Mouse (Mus musculus): ENCODE results near the gene Heatr4.

The Heatr4 gene

GRCm38 (mm10) chr12:83998341-83999107, 13.9 kb upstream of the Heatr4 start:
- DNase-seq (ENCODE audit: low spot score in 2 of 2): no peak

GRCm38 (mm10) chr12:83997221-83997620, 12.6 kb upstream of the Heatr4 start:
- DNase-seq (ENCODE audit: low spot score in 2 of 2): no peak

- no peak for DNase-seq (ENCODE audit: low spot score in 2 of 2)
Measured at GRCm38 (mm10) chr12:83989378-83989777, 4.7 kb upstream of the Heatr4 start.

- no peak for DNase-seq (ENCODE audit: low spot score in 2 of 2)
Measured at GRCm38 (mm10) chr12:83988483-83988882, 3.8 kb upstream of the Heatr4 start.

DNA sequence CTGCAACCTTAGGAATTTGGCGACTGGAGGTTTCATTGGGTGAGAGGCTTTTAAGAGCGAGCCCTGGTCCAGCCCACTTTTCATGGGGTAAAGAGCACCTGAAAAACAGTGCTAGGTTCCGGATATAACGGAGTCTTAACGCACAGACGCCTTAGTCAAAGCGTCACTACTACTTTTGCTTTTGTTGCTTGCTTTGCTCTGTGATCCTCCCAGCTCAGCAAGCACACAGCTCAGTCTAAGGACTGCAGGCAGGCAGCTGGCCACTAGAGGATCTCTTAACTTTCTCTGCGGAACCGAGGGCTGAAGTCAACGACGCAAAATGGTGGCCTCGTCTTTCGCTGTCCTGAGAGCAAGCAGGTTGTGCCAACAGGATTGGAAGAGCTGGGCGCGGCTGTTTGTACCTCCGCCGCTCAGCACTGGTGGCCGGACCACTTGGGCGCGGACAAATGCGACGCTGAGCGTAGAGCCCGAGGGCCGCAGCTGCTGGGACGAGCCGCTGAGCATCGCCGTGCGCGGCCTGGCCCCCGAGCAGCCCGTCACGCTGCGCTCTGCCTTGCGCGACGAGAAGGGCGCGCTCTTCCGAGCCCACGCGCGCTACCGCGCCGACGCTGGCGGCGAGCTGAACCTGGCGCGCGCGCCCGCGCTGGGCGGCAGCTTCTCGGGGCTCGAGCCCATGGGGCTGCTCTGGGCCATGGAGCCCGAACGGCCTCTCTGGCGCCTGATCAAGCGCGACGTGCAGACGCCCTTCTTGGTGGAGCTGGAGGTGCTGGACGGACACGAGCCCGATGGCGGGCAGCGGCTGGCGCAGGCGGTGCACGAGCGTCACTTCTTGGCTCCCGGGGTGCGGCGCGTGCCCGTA, 3.2 kb upstream of the Heatr4 start, which contains the start of gene Acot2:
Gene Acot2 (plus strand): TSS at position 279 of the 859 bp plus-strand sequence.
- DNase-seq (ENCODE audit: low spot score in 2 of 2): peak; percentile 73 to 85

GRCm38 (mm10) chr12:83987242-83987582, 2.6 kb upstream of the Heatr4 start:
- DNase-seq (ENCODE audit: low spot score in 2 of 2): no peak

DNA sequence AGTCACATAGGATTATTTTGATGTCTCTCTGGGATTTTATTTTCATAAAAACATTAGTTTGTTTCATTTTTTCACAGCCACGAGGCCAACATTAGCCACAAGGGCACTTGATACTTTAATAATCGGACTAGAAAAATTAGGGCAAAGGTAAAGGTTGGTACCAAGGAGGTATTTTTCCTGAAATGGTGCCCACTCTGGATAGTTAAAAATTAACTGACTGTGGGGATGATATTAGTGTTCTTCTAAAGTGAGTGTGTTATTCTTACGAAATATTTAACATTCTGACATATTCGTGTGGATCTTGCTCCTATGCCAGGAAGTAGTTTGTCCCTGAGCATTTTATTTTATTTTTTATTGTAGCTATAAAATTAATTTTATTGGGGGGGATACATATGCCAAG, 3.0 kb downstream of the Heatr4 start:
- no peak for DNase-seq (ENCODE audit: low spot score in 2 of 2)

DNA sequence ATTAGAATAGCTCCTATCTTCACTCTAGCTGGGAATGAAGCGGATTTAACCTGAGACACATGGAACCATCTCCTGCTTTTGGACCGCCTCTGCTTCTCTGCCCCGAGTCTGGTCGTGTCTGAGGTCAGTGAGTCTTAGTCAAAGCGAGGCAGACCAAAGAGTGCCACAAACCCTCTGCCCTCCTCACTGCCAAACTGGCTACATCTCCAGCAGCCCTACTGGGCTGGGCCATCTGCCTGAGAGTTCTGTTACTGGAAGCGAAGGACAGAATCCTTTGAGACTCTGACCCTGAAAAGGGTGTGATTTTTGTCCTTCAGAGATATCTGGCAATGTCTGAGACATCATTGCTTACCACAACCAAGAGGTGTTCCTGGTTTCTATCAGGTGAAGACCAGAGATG, 5.8 kb downstream of the Heatr4 start:
- DNase-seq (ENCODE audit: low spot score in 2 of 2): no peak

DNA sequence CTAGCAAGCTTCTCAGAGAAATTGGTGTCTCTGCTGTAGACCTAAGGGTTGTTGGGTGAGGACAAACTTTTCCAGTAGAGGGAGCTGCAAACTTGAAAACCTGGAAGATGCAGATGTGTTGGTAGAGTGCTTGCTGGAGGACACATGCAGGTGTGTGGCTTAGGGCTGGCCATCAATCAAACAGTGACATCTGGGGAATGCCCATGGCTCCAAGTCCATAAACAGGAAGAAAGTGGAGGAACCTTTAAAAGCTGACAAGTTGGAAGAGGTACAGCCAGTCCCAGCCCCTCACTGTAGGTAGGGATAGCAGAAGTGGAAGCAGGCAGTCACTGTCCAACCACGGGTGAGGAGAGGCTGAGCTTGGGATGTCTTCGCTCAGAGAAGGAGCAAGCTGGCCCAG, 12.5 kb downstream of the Heatr4 start:
- DNase-seq (ENCODE audit: low spot score in 2 of 2): no peak

GRCm38 (mm10) chr12:83965235-83965634, 19.4 kb downstream of the Heatr4 start:
- no peak for DNase-seq (ENCODE audit: low spot score in 2 of 2)

DNA sequence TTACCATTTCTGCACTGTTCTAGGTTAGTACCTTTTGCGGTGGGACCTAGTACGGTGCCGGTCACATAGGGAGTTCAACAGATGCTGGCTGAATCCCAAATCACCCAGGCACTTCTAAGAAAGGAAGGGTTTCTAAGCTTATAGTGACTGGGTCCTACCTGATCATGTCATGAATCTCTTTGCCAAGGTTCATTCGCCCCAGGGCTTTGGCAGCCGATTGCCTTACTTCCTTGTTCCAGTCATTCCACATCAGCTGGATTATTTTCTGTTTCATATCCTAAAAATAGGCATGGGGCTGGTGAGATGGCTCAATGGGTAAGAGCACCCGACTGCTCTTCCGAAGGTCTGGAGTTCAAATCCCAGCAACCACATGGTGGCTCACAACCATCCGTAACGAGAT, 26.4 kb downstream of the Heatr4 start:
- no peak for DNase-seq (ENCODE audit: low spot score in 2 of 2)

- no peak for DNase-seq (ENCODE audit: low spot score in 2 of 2)
Measured at GRCm38 (mm10) chr12:83951711-83952575, 32.7 kb downstream of the Heatr4 start.

DNA sequence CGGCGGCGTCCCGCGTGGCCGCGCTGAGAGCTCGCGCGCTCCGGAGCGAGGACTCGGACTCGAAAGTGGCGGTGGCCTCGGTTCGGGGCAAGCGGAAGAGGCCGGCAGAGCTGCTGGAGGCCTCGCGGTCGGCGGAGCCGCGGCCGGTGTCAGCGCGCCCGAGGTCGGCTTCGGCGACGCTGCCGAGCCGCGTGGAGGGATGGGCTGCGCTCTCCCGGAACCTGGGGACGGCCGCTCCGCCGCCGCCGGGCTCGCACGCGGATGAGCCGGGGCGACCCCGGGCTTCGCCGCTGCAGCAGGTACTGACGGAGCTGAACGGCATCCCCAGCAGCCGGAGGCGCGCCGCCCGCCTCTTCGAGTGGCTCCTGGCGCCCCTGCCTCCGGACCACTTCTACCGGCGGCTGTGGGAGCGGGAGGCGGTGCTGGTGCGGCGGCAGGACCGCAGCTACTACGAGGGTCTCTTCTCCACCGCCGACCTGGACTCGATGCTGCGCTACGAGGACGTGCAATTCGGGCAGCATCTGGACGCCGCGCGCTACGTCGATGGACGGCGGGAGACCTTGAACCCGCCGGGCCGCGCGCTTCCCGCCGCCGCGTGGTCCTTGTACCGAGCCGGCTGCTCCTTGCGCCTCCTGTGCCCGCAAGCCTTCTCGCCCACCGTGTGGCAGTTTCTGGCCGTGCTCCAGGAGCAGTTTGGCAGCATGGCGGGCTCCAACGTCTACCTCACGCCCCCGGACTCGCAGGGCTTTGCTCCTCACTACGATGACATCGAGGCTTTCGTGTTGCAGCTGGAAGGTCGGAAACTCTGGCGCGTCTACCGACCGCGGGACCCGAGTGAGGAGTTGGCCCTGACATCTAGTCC, 33.6 kb downstream of the Heatr4 start:
- peak; percentile 31 to 87 for DNase-seq (ENCODE audit: low spot score in 2 of 2)

DNA sequence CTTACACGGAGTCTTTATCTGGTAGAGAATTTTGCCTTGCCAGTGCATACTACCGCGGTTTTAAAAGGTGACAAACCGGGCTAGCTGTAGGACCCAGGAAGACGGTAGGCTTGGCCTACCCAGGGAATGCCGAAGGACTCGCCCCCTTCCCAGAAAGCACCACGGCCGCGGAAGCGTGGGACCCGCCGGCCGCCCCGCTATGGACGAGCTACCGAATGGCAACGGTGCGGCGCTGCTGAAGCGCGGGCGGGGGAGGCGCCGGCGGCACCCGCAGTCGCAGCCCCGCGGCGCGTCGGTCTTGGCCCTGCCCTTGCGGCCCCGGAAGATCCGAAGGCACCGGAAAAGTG, 34.2 kb downstream of the Heatr4 start, which contains the start of gene Riox1:
Gene Riox1 (plus strand): TSS at position 116 of the 347 bp plus-strand sequence.
- peak in 1 of 2 experiments; percentile 77 for DNase-seq (ENCODE audit: low spot score in 2 of 2)

DNA sequence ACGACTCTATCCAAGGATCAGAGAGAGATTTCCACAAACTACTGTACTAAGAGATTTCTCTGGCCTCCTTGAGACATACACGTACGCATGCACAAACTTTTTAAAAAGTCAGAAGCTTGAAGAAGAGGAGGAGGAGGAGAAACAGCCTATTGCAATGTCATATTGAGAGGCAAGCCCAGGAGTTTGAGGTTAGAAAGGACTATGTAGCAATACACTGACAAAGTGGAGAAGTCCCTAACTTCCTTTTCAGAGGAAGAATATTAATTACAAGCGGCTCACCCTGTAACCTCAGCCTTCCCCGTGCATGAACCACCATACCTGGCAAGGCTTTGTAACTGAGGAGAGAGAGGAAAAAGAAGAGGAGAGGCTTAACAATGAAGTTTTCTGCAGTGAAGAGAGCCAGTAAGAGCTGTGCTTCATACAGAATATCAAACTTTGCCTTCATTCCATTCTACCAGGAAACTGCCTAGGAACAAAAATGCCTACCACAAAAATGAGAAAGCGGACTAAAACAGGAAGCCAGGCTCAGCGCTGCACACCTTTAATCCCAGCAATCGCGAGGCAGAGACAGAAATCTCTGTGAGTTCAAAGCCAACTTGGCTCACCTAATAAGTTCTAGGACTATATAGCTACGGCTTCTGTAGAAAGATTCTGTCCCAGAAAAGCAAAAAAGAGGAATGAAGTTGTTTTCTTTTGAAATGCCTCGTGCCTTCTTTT, 34.7 kb downstream of the Heatr4 start:
- DNase-seq (ENCODE audit: low spot score in 2 of 2): no peak

GRCm38 (mm10) chr12:83949043-83949442, 35.6 kb downstream of the Heatr4 start:
- no peak for DNase-seq (ENCODE audit: low spot score in 2 of 2)

DNA sequence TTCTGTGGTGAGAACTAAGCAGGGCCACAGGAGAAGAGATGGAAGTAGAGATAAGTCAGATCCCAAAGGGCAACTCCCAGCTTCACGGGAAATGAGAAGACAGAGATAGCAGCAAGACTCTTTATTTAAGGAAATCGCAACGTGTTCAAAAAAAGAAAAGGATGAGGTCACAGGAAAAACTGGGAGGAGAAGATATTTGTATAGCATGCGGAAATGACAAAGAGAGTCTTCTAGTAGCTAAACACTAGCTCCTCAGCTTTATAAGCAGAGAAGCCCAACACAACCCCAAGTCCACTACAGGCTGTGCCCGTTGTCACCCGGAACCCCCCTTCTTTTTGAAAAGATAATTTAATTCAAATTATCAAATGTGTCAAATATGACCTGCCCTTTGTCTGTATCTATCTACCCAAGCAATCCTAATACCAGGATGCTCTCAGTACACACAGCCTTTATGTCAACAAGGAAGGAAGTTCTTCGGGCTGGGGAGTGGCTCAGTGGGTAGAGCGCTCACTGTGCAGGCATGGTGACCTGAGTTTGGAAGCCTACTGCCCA, 37.3 kb downstream of the Heatr4 start:
- DNase-seq (ENCODE audit: low spot score in 2 of 2): no peak

GRCm38 (mm10) chr12:83941938-83942337, 42.7 kb downstream of the Heatr4 start:
- DNase-seq (ENCODE audit: low spot score in 2 of 2): no peak

- no peak for DNase-seq (ENCODE audit: low spot score in 2 of 2)
Measured at GRCm38 (mm10) chr12:83940031-83940430, 44.6 kb downstream of the Heatr4 start.

GRCm38 (mm10) chr12:83939332-83939731, 45.3 kb downstream of the Heatr4 start:
- DNase-seq (ENCODE audit: low spot score in 2 of 2): no peak
